Mouse (Mus musculus) natural killer cell, adult 2 months (primary cell): ENCODE data around the gene Carmil1.

ENCODE experiments used
- DNase-seq, 2 experiments: peaks; one replicate each; pipeline ENCODE4 v3.0.0; 2022; ENCODE audit warnings: low spot score in 2 of 2

The Carmil1 gene

DNA sequence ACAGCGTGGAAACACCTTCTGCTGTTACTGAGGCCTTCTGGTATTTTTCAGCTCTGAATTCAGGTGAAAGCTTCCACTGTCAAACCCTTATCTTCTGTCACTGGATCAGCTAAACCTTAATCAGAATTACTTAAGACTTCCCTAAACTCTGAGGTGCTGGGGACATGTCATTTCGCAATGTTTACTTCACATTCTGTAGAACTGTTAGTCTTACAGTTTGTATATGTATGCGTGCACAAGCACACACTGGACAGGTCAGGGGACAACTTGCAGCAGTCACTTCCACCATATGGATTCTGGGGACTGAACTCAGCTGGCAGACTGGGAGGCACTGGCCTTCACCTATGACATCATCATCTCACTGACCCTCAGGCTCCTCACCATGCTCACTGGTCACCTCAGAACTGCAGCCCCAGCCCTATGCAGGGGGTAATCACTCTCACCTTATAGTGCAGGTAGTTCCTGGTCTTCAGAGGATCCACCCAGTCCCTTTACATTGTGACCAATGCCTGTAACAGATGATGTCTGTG is 60.1 kb downstream of the Carmil1 start:
- DNase-seq = no peak

DNA sequence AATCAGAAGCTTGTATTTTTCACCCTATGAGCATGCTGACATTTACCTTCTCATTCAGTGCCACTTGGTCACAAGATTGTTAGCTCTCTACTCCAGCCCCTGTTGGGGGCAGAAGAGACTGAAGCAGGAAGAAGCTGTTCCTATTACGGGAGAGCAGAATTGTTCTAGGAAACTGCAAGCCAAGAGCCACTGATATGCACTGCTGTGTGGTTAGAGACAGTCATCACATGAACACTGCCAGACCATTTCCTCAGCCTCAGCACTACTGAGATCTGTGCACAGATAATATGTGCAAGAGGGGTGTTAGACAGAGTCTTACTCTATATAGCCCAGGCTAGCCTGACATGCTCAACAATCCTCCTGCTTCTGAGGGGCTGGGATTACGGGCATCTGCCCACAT is 69.4 kb downstream of the Carmil1 start:
- DNase-seq = no peak

DNA sequence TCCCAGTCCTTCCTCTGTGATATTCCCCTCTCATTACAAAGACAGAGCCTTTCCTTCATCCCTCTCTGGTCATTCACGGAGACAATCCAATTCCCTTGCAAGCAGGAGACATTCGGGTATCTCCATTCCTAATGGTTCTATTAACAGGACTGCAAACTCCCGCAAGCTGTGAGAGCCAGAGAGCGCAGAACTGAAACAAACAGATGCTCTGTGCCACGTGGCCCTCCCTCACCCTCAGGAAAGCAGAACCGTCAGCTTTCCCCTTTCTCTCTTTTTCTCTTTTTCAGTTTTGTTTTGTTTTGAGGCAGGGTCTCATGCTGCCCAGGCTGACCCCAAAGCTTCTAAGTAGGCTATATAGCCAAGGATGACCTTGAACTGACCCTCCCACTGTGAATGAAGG is 74.5 kb downstream of the Carmil1 start:
- no peak for DNase-seq

DNA sequence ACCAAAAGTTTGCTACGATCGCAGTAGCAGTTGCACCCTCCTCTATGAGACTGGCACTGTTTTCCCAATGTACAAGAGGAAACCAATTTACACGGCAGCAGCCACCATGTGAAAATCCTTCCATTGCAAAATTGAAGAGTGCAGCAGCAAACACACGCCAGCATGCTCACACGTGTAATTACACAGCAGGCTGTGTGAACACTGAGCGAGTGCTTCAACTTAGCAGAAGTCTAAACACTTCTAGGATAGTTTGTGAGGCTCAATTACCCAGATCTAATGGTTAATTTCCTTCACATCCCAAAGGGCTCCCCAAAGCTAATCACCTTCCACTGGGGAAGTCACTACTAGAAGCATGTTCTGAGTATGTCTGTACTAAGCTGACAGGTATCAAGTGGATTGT is 78.3 kb downstream of the Carmil1 start:
- no peak for DNase-seq

DNA sequence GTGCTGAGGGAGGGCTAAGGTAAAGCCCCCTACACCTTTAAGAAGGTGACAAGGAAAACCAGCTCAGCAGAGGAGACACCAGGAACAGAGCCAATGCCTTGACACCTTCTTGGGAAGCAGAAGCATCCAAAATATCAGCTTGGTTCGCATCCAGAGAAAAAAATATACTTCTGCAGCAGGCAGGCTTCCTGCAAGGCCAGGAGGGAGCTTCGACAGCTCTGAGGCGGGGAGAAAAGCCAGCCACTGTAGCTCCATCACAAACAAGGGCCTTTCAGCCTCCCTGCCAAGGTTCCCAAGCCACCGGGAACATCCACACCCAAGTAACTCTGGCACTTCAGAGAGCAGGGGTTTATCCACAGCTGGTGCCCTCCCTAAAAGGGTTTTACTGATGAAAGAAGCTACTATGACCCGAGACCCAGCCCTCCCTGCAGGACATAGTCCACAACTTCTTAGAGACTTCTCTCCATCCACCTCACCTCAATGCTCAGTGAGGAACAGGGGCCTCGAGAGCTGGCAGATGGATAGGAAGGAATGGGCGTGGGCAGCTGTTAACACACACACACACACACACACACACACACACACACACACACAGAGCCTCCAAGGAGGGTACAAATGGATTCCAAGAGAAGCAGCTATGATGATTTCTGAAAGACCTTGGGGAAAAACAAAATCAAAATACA is 80.6 kb downstream of the Carmil1 start:
- no peak for DNase-seq

DNA sequence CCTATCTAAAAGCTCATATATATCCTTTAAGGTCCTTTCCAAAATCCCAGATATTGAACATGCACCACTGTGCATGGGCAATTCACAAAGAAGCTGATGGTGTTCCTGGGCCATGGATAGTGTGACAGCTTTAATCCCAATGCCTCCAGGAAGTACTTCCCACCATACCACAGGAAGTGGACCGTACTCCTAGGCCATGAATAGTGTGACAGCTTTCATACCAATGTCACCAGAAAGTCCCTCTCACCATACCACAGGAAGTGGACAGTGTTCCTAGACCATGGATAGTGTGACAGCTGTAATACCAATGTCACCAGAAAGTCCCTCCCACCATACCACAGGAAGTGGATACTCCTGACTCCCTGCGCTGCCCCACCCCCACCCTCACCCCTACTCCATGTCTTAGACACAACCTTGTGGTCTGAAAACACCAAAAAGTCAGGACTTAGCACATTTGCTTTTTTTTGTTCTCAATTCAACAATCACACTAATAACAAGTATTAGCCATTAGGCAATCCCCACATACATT is 82.1 kb downstream of the Carmil1 start:
- no peak for DNase-seq

DNA sequence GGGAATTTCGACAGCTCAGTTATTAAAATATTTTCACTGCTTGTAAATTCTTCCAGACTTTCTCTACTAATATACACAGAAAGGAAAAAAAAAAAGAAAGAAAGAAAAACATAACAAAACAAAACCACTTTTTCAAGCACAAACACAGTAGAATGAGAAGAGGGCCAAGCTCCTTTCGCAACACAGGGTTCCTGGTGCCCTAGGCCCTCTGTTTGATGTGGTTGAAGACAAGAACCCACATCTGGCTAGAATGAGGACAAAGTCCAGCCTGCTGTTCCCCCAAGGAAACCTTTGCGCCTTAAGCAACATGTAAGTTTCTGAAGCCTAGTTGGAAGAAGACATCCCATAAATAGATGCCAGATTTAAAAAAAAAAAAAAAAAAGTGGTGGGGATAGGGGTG is 85.2 kb downstream of the Carmil1 start:
- DNase-seq = no peak

DNA sequence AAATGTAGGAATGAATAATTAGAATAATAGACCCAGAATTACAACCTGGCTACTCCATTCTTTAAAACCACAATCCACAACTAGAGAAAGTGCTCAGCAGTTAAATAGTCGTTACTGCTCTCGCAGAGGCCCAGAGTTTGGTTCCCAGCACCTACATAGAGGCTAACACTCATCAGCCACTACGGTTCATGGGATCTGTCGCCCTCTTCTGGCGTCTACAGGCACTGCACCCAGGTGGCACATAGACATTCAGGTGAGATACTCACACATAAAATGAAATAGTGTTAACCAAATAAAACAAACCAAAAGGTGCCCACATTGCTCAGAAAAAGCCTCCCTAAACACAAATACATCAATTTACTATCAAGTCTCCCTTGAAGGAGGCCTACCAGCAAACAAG is 86.6 kb downstream of the Carmil1 start:
- no peak for DNase-seq

DNA sequence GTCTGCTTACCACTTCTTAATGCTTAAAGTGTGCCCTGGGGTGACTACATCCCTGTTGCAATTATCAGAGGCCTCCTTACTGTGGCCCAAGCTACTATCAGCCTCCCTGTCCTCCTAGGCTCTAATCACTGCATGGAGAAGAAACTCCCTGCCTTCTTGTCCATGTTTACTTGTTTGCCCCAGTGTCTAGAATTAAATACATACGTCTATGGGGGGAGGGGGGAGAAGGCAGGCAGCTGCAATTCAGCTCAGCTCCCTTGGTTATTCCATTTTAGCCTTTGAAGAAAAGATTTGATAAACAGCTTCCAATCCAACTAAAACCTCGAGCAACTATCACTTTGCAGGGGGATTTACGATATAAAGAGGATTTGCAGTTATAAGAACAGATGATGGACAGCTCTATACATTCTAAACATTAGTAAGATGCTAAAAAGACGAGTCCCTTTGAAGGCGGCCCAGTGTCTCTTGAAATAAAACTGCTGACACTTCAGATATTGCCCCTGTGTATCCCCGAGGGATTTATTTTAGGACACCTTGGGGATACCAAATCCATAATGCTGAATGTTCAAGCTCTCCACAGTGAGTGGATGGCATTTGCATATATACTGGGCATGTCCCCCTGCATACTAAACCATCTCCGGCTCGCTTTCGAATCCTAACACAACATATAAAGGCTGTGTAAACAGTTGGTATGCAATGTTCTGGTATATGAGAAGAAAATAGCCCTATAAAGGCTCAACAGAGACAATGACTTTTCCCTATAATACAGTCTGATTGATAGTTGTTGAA is 89.5 kb downstream of the Carmil1 start:
- no peak for DNase-seq

DNA sequence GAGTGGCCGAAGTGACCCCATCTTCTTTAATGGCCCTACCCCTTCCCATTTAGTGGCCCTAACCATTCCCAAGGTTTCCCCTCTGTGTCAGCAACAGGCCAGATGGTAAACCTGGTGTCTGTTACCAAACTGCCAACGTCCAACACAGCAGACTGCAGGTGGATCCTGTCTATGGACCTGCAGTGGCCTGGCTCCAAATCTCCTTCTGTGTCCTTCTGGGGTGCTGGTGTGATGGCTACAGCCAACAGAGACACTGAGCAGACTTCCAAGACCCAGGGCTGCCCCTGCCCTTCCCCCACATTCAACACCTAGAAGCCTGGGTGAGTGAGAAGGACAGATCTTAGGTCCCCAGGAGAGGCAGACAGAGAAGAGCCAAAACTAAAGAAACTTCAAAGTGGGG is 93.6 kb downstream of the Carmil1 start:
- DNase-seq = no peak

DNA sequence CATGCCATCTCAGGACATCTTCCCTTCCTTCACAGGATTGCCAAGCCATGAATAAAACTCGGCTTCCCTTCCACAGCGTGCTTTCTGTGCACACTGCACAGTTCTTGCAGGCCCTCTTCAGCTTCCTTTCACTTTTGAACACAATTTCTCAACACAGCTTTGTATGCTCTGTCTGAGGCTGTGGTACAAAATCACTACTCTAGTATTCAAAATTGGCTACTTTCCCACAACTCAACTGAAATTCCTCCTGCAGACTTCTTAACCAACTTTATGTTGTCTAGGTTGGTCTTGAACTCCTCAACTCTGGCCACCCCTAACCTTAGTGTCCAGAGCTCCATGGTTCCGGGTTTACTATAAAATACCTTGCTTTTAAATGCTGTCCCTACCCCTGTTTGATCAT is 95.0 kb downstream of the Carmil1 start:
- DNase-seq = no peak

DNA sequence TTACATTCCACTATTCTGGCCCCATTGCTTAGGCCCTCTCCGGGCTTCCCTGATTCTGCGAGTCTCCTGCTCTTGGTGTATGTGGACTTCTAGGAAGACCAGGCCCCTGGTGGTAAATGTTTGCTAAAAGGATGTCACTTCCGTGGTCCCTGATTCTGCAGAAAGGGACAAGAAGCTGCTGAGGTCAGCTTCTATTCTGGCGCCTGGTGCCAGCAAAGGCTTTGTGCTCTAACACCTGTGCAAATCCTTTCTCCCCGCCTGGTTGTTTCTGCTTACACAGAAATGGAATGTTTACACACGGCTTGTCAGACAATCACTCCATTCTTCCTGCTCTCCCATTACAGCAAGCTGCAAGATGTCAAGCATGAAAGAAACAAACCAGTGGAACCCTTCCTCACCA is 97.7 kb downstream of the Carmil1 start:
- DNase-seq = no peak

DNA sequence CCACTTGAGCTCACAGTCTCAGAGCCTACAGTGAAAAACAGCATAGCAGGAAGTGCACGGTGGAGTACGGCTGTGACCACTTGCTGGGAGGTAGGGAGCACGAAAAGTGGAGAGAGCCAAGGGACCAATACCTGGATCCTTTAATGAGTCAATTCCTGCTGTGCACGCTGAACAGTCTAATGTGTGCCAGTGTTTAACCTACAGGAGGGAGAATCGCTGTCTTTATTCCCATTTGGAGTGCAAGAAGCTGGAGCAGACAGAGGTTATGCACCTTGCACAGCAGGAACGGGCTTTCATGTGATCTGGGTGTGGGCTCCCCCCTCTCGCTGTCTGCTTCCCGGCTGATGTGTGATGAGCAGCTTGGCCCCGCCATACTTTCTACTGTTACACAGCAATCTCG is 101.1 kb downstream of the Carmil1 start:
- DNase-seq = no peak

DNA sequence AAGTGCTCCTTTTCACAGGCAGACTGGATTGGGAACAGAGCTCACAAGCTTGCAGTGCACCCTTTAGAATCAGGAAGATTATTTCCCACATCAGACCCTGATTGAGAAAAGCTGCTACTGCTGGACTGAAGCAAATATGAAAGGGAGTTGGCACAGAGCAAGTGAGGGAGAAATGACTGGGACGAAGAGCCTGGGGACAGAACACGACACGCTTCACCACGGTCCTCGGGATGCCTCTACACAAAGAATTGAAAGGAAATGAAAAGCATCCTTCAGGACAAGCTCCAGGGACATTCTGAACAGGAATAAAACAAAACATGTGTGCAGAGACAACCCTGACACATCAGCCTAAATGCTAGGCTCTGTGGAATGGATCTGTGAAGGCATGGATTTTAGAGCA is 103.0 kb downstream of the Carmil1 start:
- no peak for DNase-seq

DNA sequence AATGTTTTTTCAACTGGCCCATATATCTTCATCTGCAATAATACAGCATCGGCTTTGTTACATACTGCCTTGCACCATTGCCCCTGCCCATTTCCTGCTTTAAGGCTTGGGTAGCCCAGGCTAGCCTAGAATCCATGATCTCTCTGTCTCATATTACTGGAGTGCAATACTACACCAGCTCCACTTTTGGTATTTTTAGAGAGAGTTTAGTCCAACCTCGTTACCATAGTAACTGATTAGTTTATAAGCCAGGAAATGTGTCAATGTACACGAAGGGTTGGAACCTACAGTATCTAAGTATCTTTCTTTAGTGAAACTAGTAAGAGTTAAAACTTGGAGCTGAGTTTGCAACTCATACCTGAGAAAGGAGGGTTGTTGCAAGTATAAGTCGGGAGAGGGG is 103.8 kb downstream of the Carmil1 start:
- no peak for DNase-seq

DNA sequence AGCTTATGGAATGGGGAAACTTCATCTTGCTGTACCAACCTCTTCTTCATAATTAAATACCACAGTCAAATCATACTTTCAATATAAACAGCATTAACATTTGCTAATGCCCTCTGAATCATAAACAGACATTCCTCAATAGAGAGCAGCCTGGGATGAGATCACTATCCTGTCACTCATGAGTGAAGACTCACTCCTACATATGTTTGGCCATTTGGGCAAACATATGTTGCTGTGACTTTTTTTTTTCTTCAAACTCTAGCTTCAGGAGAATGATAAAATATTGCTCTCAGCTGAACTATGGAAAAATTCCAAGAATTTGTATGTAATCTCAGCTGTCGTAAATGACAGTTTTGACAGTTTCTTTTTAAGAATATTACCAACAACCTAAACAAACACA is 110.9 kb downstream of the Carmil1 start:
- DNase-seq = no peak

DNA sequence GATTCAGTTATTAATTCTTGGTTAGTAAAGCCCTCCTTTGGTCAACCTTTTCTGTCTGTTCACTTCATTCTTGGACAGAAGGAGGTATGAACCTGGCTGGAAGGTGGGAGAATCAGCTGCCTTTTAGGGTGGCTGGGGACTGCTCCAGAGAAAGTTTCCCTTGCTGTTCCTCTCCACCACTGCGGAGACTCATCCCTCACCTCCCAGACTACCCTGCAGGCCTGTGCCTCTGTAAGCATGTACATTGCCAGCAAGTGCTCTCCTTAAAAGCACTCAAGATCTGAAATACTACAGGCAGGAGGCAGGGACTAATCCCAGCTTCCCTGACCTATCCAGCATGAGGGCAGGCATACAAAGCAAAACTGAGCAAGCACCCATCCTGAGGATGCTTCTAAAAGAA is 117.2 kb downstream of the Carmil1 start:
- DNase-seq = no peak

DNA sequence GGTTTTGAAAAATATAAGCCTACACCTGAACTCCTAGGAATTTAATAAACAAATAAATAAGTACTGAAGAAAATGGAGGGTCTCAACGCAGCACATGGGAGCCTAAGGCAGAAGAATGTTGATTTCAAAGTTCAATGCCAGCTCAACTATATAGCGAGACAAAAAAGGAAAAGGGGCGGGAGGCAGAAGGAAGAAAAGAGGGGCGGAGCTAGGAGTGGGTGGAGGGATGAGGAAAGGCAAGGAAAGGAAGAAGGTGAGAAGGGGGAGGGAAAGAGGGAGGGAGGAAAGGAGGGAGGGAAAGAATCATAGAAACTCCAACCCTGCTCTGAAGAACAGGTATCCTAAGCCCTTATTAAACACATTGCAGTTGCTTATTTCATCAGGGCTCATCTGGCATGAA is 119.5 kb downstream of the Carmil1 start:
- no peak for DNase-seq

DNA sequence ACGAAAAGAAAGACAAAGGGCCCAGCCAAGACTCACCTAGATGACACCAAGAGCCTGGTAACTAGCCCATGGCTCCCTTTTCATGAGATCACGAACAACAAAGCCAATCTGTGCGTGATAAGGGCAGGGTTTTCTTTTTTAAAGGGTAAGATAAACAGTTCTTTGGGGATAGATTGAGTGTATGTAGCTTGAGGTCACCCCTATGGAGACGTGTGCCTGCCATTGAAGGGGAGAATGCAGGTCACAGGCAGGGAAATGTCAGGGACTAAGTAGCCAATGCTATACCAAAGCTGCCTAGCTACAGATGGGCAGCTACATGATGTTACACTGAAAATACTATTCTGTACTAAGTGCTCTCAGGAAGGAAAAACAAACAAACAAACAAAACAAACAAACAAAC is 120.6 kb downstream of the Carmil1 start:
- no peak for DNase-seq

DNA sequence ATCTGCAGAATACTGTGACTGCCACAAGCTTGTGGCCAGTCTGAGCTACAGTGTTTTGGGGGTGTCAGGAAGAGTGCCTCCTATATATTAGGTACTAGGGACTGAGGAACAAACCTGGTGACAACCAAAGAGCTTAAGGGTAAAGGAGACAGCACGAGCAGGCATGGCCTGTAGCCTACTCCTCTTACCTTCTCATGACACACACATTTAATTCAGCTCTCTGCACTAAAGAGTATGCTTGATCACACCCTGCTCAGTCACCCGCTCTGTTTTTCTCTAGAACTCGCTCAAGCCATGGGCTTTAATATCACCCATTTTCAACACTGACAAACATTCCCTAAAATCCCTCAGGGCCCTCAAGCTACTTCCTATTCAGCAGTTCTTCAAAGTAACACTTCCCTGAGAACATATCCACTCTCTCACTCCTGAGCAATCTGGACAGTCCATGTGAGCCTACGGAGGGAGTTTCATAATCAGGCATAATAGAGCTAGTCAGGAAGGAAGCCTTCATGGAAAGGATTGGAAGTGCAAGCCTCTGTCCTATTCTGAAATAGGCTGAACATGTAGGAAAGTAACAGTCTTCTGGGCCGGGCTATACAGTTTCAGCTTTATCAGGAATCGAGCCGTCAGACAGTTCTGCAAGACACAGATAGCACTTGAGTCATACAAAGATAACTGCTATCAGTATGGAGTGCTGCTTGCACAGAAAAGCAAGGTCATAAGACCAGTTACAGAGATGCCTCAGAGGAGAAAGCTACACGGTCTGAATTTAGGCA is 121.2 kb downstream of the Carmil1 start:
- DNase-seq = no peak

DNA sequence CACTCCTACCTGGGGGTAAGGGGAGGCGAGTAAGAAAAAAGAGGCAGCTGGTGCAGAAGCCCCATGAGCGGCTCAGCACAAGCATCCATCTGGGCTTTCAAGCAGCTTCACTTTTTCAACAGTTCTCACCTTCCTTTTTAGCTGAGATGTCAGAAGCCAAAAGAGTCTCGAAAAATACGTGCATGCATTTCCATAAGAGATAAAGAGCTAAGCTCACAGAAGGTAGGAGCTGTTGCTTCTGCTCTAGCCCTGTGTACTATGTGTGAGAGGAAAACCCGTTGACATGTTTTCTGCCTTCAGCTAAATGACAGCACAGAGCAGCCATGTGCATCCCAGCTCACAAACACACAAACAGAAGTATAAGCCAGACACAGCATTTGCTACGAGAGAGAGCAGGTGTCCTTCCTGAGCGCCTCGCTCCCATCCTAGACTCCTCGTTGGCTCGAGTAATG is 123.0 kb downstream of the Carmil1 start:
- no peak for DNase-seq

DNA sequence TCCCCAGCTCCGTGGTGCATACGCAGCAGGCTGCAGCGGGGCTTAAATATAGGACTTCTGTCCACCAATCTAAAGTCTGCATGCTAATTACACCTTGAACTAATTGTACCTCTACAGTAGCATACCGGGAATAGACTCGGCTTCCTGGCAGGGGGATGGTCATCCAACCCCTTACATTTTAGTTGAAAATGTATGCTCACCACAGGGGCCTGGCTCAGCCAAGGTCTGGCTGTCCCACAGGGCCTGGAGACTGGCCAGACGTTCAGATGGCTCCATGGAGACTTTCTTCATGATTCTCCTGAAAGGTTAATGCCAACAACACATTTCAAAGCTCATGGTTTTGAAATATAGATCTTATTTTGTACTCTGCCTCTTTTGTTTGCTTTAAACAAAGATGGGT is 125.4 kb downstream of the Carmil1 start:
- no peak for DNase-seq
